Mouse (Mus musculus) small intestine, adult 2 months (tissue): Measurements from ENCODE around the gene Nxt2.

Experiments
- CTCF ChIP-seq: fragments of 200-500 bp; IDR thresholded peaks from 2 replicates; pipeline ENCODE4 v1.5.1; 2012; ENCODE audit warnings: low read depth, mild to moderate bottlenecking, control low read depth, inconsistent platforms, low read length, moderate library complexity, mixed read lengths; ENCODE audit not compliant: insufficient replicate concordance, insufficient read length; ENCODE audit errors: extremely low read depth
- POLR2A ChIP-seq: fragments of 200-500 bp; IDR thresholded peaks from 2 replicates; pipeline ENCODE4 v1.6.1; 2012; ENCODE audit warnings: low read depth, mild to moderate bottlenecking, control low read depth, inconsistent platforms, low read length, moderate library complexity

DNA sequence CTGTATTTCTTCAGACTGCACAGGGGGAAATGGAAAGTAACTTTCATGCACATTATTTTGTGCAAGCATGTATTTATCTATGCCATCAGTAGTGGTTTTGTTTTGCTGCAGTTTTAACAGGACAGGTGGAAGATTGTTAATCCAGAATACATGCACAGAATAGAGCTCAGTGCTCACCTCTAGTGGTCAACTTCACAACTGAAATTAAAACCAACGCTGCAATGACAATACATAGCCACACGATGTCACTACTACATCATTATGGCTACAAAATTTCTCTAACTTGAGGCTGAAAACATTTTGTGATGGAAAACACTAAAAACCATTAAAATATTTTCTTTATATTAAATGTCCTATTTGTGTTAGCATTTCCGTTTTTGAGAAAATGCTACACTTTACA lies 26.3 kb upstream of the Nxt2 start:
- TF ChIP-seq POLR2A (no peak), CTCF (no peak)
